Mouse (Mus musculus): ENCODE data around the gene Gm815. TPM values are rescaled to one million over a fixed set of nuclear protein-coding genes. Genes with fewer than 3 reads are reported as not detected.

Gene Gm815
- not detected in 2 replicates for total RNA-seq (2021)
- long read RNA-seq = 0 reads

DNA sequence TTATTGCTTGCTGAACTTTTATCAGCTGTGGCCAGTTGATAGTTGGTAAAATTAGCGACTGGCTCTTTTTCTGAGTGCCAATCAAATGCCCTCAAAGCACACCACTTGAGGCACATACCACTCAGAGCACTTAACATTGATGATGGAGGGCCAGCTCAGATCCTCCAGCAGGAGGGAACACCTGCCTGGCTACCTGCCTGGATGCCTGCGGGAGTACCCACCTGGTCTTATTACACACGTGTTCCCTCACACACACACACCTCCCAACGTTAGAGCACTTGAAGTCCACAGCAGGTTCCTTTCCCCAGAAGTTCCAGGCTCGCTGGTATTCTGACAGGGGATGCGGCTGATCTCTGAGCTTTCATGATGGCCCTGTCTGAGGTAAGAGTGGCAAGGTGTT lies at the start of gene Gm815:
Gene Gm815 (plus strand): TSS at position 266 of the 400 bp plus-strand sequence.
- DNase-seq = no peak

DNA sequence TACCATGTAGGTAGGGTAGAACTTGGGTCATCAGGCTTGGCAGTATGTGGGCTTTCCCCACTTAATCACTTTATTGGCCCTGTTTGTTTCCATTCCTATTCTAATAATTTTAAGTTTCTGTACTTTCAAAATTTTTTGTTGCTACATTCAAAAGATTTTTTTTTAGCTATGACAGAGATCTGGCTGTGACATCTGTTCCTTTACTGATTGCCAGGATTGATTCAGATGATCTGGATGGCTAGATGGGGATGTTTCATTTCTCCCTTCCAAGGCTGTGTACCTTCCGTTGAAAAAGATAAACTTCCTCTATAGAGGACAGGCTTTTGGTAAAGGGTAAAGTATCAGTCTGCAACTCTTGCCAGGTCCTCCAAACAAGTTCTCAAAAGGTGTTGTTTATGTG lies 48.1 kb upstream of the Gm815 start:
- no peak for DNase-seq

- no peak for DNase-seq
Measured at GRCm38 (mm10) chr19:26843896-26844295, 41.8 kb upstream of the Gm815 start.

DNA sequence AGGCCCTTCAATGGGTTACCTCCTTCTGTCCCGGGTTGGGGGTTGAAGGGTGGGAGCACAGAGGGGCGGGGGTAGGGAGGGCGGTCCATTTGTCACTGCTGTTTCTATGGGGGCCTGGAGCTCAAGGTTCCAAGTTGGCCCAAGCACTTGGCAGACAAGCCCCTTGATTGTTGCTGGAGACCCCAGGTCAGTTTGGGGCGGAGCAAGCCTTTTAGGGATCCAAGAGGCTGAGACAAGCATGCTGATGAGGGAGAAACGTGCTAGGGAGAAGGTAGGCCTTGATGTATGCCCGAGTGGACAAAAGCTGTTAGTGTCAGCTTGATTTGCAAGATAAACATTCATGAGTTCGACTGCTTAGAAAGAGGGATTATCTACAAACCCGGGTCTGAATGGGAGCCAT lies 40.9 kb upstream of the Gm815 start:
- DNase-seq = no peak

DNA sequence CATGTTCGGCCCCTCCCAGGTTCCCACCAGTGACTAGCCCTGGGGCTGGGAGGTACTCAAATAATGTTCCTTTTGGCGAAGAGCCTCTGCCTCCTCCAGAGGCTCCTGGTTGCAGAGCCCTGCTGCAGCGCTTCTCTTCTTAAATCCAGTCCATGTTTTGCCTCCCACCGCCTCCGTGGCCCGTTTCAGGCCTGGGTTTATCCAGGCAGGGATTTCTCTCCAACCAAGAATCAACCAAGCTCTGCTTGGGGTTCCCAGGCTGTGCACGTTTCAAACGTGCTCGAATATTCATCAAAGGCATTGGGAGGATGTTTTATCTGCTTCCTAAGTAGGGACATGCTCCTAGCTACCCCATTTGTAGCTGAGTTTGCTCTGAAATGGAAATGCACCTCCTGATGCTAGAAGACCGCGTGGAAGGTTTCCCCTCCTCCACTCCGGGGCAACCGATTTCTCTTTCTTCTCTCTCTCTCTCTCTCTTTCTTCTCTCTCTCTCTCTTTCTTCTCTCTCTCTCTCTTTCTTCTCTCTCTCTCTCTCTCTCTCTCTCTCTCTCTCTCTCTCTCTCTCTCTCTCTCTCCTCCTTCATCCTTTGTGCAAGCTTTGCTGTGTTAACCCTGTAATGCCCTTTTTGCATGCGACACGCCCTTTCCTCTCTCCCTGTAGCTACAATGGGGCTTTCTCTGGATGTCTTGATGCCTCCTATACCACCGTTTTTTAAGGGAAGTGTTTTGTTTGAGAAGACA lies 40.2 kb upstream of the Gm815 start:
- DNase-seq = peak; percentile 73

GRCm38 (mm10) chr19:26846017-26846285 lies 39.7 kb upstream of the Gm815 start:
- DNase-seq = no peak

DNA sequence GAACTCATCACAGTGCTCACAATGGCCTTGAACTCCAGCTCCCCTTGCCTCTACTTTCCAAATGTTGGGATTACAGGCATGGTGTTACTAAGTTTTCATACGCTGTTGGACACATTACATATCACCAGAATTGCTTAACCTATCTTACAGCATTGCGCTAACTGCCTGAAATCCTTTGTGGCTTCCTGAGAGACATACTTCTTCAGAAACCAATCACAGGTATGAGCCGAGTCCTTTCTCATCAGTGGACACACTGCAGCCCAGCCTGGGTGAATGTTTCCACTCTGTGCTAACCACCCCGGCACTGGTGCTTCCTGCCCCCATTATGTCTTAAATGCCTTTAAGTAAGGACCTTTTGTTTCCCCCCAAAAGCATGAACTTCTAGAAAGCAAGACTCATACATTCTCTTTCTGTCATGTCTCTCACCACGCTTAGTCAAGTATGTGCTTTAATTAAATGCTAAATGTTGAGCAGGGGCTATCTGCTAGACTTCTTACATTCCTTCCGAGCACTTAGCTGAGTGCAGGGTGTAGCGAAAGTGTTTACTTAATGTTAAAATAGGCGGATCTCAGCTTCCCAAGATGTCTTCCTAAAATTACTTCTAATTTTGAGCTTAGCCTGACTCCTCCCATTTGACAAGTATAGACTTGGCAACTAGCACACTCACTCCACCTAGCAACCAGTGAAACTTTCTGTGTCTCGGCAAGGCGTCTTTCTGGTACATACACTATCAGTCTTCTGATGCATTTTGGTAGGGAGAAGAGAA lies 34.5 kb upstream of the Gm815 start:
- DNase-seq = no peak

- no peak for DNase-seq
Measured at GRCm38 (mm10) chr19:26852325-26852900, 33.3 kb upstream of the Gm815 start.

DNA sequence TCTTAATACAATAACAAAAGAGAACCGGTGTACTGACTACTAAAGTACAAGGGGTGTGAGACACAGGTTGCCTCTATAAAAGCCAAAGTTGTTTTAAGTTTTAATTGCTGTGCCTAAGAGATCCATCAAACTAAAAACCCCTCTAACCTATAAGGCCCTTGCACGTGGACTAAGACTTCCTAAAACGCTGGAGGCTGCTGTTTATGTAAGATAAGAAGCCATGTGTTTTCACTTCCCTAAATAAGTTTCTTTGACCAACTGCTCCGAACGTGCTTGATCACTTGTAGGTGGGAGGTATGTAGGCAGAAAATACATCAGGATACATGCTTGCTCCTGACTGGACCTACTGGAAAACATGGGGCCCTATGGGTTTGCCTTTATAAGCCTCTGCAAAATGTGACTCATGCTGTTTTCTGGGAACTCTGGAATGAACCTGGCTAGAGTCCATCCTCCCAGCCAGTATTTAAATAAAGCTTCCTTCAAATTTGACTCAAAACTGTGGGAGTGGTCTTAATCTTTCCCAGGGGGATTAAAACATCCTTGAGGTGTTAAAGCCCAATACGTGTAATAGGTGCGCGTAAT lies 31.9 kb upstream of the Gm815 start:
- no peak for DNase-seq

GRCm38 (mm10) chr19:26854661-26855060 lies 31.0 kb upstream of the Gm815 start:
- DNase-seq = no peak

GRCm38 (mm10) chr19:26855152-26855551 lies 30.5 kb upstream of the Gm815 start:
- DNase-seq = no peak

GRCm38 (mm10) chr19:26858427-26859194 lies 27.1 kb upstream of the Gm815 start:
- DNase-seq = no peak

DNA sequence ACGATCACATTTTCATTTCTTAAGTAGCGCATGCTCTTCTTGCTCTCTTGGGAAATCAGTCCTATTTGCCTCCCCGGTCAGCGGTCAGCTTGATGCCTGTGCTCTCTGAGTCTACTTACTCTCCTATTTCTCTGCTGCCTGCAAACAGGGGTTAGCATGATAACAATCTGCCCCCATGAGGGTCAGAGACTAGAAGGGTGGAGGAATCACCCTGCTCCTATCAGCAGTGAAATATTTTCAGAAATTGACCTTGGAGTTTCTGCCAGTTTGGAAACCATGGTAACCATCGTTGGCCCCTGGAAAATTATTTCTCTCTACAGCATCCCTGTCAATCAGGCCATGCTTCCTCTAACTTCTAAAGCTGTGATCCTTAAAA lies 26.5 kb upstream of the Gm815 start:
- DNase-seq = no peak

DNA sequence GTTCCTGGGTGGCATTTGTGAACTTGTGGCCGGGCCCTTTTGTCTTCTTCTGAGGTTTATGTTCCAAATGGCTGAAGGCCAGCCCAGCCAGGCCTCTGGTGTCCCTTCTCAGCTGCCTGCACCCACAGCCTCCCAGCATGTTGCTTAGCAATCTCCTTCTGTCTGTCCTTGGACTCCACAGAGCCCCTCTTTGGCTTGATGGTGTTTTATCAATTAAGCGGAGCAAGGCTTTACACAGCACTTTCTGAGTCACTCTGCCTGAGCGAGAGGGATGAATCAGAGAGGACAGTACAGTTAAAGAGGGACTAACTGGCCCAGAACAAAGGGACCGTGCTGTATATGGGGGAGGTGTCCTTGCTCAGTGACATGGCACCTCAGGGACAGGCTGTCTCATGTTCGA lies 22.0 kb upstream of the Gm815 start:
- peak; percentile 56 for DNase-seq

GRCm38 (mm10) chr19:26864975-26865690 lies 20.5 kb upstream of the Gm815 start:
- DNase-seq = no peak

DNA sequence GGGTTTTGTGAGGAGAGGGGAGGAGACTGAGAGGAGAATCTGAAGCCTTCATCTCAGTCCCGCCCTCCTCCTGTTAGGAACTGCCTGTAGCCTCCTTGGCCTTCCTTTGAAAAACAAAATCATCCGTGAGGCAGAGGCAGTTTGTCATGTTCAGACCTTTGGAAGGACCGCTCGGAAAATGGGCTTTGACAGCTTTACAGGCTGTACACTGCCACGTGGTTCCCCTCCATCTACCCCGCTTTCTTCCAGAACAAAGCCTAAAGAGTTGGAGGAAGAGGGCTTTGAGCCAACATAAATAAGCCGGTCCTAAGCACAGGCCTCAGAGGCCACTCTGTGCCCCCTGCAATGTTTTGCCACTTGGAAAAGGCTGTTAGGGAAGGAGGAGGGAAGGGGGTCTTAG lies 19.9 kb upstream of the Gm815 start:
- no peak for DNase-seq

DNA sequence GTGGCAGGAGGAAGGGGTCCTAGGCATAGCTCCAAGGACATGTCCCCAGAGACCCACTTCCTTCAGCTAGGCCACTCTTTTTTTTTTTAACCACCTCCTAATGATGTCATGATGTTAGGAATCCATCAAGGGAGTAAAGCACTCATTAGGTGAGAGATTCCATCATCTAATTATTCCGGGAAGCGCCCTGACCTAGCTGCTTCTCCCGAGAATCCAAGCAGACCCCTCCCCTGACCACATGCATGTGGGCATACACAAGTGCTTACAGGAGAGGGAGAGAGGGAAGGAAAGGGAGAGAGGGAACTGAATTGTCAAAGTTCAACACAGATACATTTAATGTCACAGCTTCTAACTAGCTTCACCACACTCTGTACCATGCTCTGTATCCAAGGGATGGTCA lies 16.1 kb upstream of the Gm815 start:
- no peak for DNase-seq

GRCm38 (mm10) chr19:26870280-26870679 lies 15.4 kb upstream of the Gm815 start:
- no peak for DNase-seq

DNA sequence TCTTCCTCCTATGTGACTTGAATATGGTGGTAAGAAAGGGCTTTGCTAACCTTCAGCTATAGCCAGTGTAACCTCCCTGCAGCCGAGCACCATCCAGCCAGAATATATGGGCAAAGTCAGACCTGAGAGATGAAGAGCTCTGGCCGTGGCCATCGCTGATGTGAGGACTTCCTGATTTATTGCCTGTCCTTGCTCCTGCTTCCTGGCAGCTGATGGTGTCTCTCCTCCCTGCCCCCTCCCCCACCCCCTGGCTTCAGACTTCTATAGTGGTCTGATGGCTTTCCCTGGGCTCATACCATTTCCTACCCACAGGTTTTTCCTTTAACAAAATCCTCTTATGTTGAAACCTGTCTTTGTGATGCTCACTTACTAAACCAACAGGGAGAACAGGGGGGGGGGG lies 14.6 kb upstream of the Gm815 start:
- DNase-seq = no peak

DNA sequence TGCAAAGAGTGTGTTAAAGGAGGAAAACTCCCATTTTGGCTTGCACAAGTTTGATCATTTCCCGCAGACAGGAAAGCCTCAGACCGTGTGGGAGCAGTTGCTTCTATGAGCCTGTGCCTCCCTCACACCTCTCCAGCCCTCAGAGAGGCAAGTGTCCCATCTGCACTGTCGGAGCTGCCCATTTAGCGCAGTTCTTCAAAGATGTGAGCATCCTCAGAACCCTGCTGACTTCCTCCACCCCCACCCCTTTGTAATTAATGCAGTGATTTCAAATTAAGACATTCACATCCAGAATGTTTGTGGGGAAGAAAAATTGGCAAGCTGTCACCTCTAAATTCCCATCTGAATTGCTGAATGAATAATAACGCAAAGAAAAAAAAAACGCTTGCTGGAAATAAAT lies 12.8 kb upstream of the Gm815 start:
- DNase-seq = no peak

GRCm38 (mm10) chr19:26875601-26876000 lies 10.1 kb upstream of the Gm815 start:
- no peak for DNase-seq

DNA sequence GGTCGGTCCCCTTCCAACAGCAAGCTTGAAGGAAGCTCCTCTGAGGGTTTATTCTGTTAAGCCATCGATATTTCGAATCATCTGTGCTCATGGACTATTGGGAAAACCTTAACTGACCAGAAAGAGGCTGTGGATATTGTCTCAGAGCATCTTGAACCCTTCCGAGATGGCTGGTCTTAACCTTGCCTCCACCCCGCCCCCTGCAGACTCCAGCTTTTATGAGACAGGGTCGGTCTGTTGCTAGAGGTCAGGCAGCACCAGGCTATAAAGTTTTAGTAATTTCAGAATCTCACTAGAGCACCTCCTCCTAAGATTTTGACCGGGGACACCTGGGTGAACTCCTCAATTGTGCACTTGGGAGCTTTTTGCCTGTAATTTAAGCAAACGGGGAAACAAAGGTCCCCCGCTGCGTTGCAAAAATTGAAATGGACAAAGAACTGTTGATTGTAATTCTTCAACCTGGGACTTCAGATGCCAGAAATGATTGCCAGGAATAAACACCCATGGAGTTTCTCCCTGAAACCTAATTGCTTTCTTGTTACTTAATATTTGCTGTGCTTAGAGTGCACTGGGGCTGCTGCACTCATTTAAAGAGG lies 8.4 kb upstream of the Gm815 start:
- no peak for DNase-seq

Data from adrenal gland, postnatal 25 days (tissue).